Mouse (Mus musculus): Measurements from ENCODE around the gene Mepe. TPM values are rescaled to one million over a fixed set of nuclear protein-coding genes. Genes with fewer than 3 reads are reported as not detected.

Gene Mepe
- polyA plus RNA-seq, 1 experiment from 2014 or later: not detected

Other genes starting within 250 kb of the Mepe start
- not detected in 2 replicates for gene Gm17660, start 247.7 kb upstream of the Mepe start, polyA plus RNA-seq (2015; fragmentation: Nextera tagmentation; extraction: Ambion mirVana)
- gene Sparcl1, start 211.6 kb upstream of the Mepe start, polyA plus RNA-seq (2015; fragmentation: Nextera tagmentation; extraction: Ambion mirVana): 185 and 198 TPM in 2 replicates
- gene Dspp, start 154.6 kb upstream of the Mepe start, polyA plus RNA-seq (2015; fragmentation: Nextera tagmentation; extraction: Ambion mirVana): not detected in 2 replicates
- 0.61 and 0.72 TPM in 2 replicates for gene Dmp1, start 122.7 kb upstream of the Mepe start, polyA plus RNA-seq (2015; fragmentation: Nextera tagmentation; extraction: Ambion mirVana)
- gene Ibsp, start 26.2 kb upstream of the Mepe start, polyA plus RNA-seq (2015; fragmentation: Nextera tagmentation; extraction: Ambion mirVana): 0.13 TPM in 1 of 2 replicates, not detected in the other
- 78.0 and 101 TPM in 2 replicates for gene Spp1, start 109.8 kb downstream of the Mepe start, polyA plus RNA-seq (2015; fragmentation: Nextera tagmentation; extraction: Ambion mirVana)
- gene Pkd2, start 134.1 kb downstream of the Mepe start, polyA plus RNA-seq (2015; fragmentation: Nextera tagmentation; extraction: Ambion mirVana): 11.2 and 11.8 TPM in 2 replicates
- gene BC005561, start 183.0 kb downstream of the Mepe start, polyA plus RNA-seq (2015; fragmentation: Nextera tagmentation; extraction: Ambion mirVana): 9.1 and 9.4 TPM in 2 replicates

Data from intestine, embryonic 15.5 days (tissue).